Mouse (Mus musculus): Measurements from ENCODE around the gene Elane.

GRCm38 (mm10) chr10:79873715-79874289, 12.2 kb upstream of the Elane start:
- TF ChIP-seq EP300 (IDR thresholded peaks at IDR 0.05; ENCODE audit: low read depth) (no peak), CTCF (IDR thresholded peaks at IDR 0.05; ENCODE audit: low read depth) (no peak)

Measured in liver, postnatal 0 days (tissue).